Mouse (Mus musculus): ENCODE measurements around the gene Elmod2. TPM values are rescaled to one million over a fixed set of nuclear protein-coding genes. Genes with fewer than 3 reads are reported as not detected.
A peak's percentile ranks its signal among the peaks of the same experiment; 100 is the strongest.

Gene Elmod2
- 16.3 TPM in 2 replicates for polyA plus RNA-seq (2015; fragmentation: Nextera tagmentation; extraction: Ambion mirVana)

DNA sequence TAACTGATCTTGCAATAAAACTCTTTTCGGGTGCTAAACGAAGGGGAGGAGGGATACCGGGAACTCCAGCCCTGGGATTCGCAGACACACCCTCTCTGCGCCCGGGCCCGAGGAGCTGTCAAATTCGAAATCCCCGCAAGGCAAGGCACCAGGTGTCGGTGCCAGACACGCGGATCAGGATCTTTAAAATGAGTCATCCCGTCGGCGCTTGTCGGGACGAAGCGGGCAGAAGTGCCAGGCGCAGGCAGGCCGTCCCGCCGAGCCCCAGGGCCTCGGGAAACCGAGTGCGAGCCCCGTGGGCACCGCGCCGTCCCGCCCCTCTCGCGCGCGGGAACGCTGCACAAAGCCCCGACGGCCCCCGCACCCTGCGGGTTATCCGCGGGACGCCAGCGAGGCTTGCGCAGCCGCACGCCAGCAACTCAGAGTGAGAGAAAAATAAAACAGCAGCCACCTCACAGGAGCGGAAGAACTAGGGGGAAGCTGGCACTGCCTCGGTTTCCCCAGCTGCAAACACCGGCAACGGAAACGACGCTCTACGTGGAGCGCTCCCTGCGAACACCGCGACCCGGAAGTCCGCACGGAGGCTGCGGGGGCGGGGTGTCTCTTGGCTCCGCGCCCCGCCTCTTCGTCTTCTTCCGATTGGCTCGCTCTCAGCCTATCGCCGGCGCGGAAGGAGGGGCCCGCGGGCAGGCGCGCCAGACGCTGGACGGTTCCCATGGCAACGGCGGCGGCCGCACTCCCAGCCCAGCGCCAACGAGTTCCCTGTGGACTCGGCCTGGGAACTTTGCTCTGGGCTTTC, at the start of gene Elmod2:
TSS of gene Elmod2 (minus strand) at position 588 of the 799 bp plus-strand sequence.
- Histone ChIP-seq H3K4me2 (peak within 1 kb of the TSS; percentile 94), H3K27ac (peak within 1 kb of the TSS; percentile 60), H3K4me1 (peaks cover 8% of the 10 kb centered on the region), H3K9ac (peak within 1 kb of the TSS; percentile 84), H3K36me3 (peaks cover 16% of the 10 kb centered on the region), H3K27me3 (peaks cover 6% of the 10 kb centered on the region; the same call in 1 of the 2 replicates), H3K9me3 (replicated peaks) (no peaks in the 10 kb centered on the region), H3K4me3 (replicated peaks) (peak within 1 kb of the TSS; percentile 95)
- peak; percentile 99 for ATAC-seq (replicated peaks; ENCODE audit: low FRiP score)
- WGBS: under 1% methylated on average over 84 of the region's 85 CpGs

DNA sequence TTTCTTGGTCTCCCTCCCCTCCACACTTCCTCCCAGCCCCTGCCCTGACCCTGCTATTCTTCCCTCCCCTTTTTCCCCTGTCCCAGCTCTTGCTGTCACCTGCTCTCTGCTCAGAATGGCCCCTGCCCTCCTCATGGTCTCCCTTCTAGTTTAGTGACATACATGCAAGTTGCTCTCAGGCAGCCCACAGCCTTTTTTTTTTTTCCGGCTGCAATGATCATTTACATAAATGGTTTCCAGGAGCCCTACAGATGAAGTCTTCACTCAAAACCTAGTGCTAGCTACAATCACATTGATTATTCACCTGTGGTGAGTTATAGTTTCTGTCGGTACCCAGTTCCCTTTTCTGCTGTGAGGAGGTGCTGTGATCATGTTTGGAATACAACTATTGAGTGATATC, 48.7 kb upstream of the Elmod2 start:
- ATAC-seq (replicated peaks; ENCODE audit: low FRiP score): no peak
- Histone ChIP-seq H3K27me3 (no peaks in the 10 kb centered on the region), H3K9me3 (replicated peaks) (no peaks in the 10 kb centered on the region), H3K4me1 (no peaks in the 10 kb centered on the region), H3K4me2 (no peak overlapping the region), H3K4me3 (replicated peaks) (no peak overlapping the region), H3K27ac (no peak overlapping the region), H3K9ac (no peak overlapping the region), H3K36me3 (no peaks in the 10 kb centered on the region)
- 79% methylated on average over 2 of the region's 2 CpGs for WGBS

DNA sequence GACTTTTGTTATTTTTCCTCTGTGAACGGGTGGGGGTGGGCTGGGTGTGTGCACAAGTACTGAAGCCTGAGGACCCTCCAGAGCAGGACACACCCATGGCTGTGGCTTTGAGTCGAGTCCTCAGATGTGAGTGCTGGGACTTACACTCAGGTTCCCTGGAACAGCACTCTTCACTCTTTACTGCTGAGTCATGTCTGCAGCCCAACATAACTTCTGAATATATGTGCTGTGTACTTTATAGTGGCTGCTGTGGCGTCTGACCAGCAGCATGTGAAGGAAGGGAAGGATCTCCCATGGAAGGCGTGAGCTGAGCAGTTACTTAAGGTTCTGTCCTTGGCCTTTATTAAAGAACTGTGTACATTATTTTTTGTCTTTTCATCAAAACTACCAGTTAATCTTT, 47.9 kb upstream of the Elmod2 start:
- no peak overlapping the region for H3K9ac ChIP-seq
- no peak for ATAC-seq (replicated peaks; ENCODE audit: low FRiP score)
- no peak overlapping the region for H3K4me3 ChIP-seq (replicated peaks)
- no peaks in the 10 kb centered on the region for H3K36me3 ChIP-seq
- H3K27me3 ChIP-seq: no peaks in the 10 kb centered on the region
- no peak overlapping the region for H3K27ac ChIP-seq
- H3K4me1 ChIP-seq: no peaks in the 10 kb centered on the region
- no peak overlapping the region for H3K4me2 ChIP-seq
- H3K9me3 ChIP-seq (replicated peaks): no peaks in the 10 kb centered on the region
- WGBS: 65% methylated on average over 4 of the region's 4 CpGs

DNA sequence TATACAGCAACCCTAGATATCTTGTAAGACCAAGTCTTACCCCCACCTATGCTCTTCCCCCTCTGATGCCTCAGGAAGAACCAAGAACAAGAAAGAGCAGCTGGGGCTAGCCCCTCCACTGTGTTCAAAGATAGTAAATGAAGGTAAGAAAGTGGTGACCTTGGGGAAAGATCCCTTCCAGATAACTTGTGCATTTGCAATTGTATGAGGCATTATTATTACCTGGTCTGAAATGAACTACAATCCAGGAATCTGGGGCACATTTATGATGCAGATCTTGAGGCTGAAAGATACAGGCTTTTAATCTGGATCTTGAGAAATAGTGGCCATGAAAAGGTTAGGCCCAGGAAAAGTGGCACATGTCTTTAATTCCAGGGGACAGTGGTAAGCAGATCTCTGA, 44.9 kb upstream of the Elmod2 start:
- no peak overlapping the region for H3K27ac ChIP-seq
- H3K4me2 ChIP-seq: no peak overlapping the region
- no peak for ATAC-seq (replicated peaks; ENCODE audit: low FRiP score)
- no peaks in the 10 kb centered on the region for H3K4me1 ChIP-seq
- no peaks in the 10 kb centered on the region for H3K9me3 ChIP-seq (replicated peaks)
- H3K27me3 ChIP-seq: no peaks in the 10 kb centered on the region
- no peaks in the 10 kb centered on the region for H3K36me3 ChIP-seq
- H3K9ac ChIP-seq: no peak overlapping the region
- no peak overlapping the region for H3K4me3 ChIP-seq (replicated peaks)

DNA sequence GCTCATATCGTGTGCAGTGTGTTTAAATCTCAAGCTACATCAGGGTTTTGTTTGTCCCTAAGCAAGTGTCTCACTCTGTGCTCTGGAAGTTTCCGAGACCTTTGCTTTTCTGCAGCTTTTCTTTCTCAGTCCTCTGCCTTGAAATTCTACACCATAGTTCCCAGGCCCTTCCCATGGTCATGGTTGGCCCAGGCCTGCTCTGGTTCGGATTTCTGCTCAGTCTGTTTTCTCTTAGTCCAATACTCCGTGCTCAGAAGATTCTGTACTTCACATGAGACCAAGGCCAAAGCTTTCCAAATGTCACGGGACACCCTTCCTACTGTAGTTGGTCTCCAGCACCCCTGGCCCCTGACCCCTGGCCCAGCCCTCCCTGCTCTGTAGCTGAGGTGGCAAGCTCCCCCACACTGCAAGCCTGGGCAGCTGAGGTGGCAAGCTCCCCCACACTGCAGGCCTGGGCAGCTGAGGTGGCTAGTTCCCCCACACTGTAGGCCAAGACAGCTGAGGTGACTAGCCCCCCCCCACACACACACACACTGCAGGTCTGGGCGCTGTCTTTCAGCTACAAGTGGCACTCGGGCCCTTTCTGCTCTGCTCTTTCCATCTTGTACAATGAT, 31.0 kb upstream of the Elmod2 start:
- no peaks in the 10 kb centered on the region for H3K27me3 ChIP-seq
- WGBS: 33% methylated on average over 7 of the region's 7 CpGs
- no peak overlapping the region for H3K9ac ChIP-seq
- H3K4me1 ChIP-seq: peaks cover 8% of the 10 kb centered on the region
- no peaks in the 10 kb centered on the region for H3K36me3 ChIP-seq
- peak overlapping the region; percentile 45; the same call in 1 of the 2 replicates for H3K27ac ChIP-seq
- H3K9me3 ChIP-seq (replicated peaks): no peaks in the 10 kb centered on the region
- no peak overlapping the region for H3K4me2 ChIP-seq
- peak; percentile 78 for ATAC-seq (replicated peaks; ENCODE audit: low FRiP score)
- no peak overlapping the region for H3K4me3 ChIP-seq (replicated peaks)

DNA sequence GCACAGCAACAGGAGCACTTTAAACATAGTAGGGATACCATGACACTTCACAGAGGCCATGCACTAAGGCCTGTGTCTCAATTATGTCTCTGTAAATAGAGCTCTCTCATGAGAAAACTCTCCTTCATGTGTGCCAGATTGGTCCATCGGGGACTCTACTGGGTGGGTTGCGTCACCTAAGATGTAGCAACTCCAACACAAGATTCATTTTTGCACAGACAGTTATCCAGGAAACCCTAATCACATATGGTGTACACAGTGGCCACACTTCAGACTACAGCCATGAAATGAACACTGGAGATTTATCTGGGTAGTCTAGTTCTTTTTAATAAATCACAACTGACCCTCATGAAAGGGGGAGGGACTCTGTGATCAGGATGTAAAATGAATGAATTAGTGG, 19.0 kb upstream of the Elmod2 start:
- no peak overlapping the region for H3K9ac ChIP-seq
- 91% methylated on average over 2 of the region's 2 CpGs for WGBS
- no peaks in the 10 kb centered on the region for H3K27me3 ChIP-seq
- no peak overlapping the region for H3K27ac ChIP-seq
- H3K4me3 ChIP-seq (replicated peaks): no peak overlapping the region
- H3K4me1 ChIP-seq: no peaks in the 10 kb centered on the region
- H3K9me3 ChIP-seq (replicated peaks): no peaks in the 10 kb centered on the region
- ATAC-seq (replicated peaks; ENCODE audit: low FRiP score): no peak
- H3K36me3 ChIP-seq: no peaks in the 10 kb centered on the region
- no peak overlapping the region for H3K4me2 ChIP-seq

DNA sequence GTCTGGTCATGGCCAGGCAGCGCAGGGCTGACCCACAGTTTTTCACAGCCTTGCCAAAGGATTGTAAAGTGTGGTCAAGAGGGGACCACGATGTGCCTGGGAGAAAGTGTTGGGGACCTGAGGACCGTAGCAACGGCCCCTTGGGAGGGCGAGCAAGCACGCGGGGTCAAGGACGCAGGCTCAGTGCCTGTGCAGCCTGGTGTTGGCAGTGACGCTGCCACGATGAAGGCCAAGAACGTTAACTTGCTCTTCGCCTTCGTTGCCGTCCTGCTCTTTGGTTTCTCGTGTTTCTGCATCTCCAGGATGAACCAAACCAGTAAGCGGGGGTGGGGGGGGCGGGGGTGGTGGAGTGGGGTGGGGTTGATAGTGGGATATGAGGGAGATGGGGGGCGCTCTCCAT, 16.0 kb upstream of the Elmod2 start, which contains the start of gene Mgat4d:
TSS of gene Mgat4d (plus strand) at position 209 of the 400 bp plus-strand sequence.
- H3K4me2 ChIP-seq: no peak within 1 kb of the TSS
- no peak within 1 kb of the TSS for H3K9ac ChIP-seq
- no peak within 1 kb of the TSS for H3K27ac ChIP-seq
- H3K36me3 ChIP-seq: no peaks in the 10 kb centered on the region
- H3K4me3 ChIP-seq (replicated peaks): no peak within 1 kb of the TSS
- no peaks in the 10 kb centered on the region for H3K27me3 ChIP-seq
- H3K9me3 ChIP-seq (replicated peaks): no peaks in the 10 kb centered on the region
- ATAC-seq (replicated peaks; ENCODE audit: low FRiP score): no peak
- 82% methylated on average over 18 of the region's 18 CpGs for WGBS
- no peaks in the 10 kb centered on the region for H3K4me1 ChIP-seq

DNA sequence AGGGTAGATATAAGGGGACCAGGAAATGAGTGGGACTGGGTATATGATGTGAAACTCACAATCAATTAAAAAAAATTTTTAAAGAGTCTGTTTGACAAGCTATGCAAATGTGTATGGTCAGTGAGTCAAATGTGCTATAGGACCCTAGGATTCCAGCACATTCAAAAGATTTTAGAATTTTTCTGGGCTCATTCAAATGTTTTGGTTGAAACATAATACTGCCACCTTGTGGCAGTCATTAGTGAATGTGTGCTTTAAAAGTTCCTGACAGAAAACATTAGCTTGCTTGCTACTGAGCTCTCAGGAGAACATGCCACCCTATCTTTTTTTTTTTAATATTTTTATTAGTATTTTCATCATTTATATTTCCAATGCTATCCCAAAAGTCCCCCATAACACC, 10.4 kb upstream of the Elmod2 start:
- no peaks in the 10 kb centered on the region for H3K36me3 ChIP-seq
- no peaks in the 10 kb centered on the region for H3K27me3 ChIP-seq
- ATAC-seq (replicated peaks; ENCODE audit: low FRiP score): no peak
- H3K9me3 ChIP-seq (replicated peaks): no peaks in the 10 kb centered on the region
- no peak overlapping the region for H3K9ac ChIP-seq
- no peak overlapping the region for H3K4me3 ChIP-seq (replicated peaks)
- H3K4me2 ChIP-seq: no peak overlapping the region
- H3K27ac ChIP-seq: no peak overlapping the region
- no peaks in the 10 kb centered on the region for H3K4me1 ChIP-seq

DNA sequence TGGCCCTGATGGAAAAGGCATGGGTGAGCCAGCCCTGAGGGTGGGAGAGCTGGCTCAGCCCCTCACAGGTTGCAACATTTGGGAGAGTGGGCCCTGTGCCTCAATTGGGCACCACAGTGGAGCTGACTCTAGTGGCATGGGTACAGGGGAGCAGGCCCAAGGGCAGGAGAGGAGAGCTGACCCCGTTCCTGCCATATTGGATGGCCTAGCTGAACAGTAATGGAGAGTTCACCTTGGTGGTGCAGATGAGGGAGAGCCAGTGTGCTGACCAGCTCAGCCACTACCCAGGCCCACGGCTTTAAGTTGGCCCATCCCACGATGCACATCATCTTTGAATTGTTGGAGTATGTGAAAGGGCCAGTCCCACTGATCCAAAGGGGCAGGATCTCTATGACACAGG, 9.8 kb upstream of the Elmod2 start:
- Histone ChIP-seq H3K27ac (no peak overlapping the region), H3K9me3 (replicated peaks) (no peaks in the 10 kb centered on the region), H3K4me1 (no peaks in the 10 kb centered on the region), H3K4me2 (no peak overlapping the region), H3K27me3 (no peaks in the 10 kb centered on the region), H3K4me3 (replicated peaks) (no peak overlapping the region), H3K9ac (no peak overlapping the region), H3K36me3 (no peaks in the 10 kb centered on the region)
- no peak for ATAC-seq (replicated peaks; ENCODE audit: low FRiP score)
- 87% methylated on average over 3 of the region's 3 CpGs for WGBS

DNA sequence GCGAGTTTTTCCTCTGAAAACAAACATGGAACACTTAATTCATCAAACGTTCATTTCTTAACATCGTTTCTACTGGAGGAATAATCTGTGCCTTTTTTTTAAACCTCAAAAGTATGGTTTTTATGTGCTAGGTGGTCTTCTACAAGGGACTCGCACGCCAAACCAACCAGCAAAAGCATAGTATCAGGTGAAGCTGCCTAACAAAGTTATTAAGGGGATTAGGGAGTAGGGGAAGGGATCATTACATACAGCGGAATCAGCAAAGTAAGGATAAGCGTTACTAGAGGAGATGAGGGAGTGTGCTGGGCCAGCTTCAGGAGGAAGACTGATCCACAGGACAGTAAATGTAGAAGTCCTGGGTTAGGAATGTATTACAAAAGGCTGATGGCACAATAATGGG, 578 bp upstream of the Elmod2 start:
- peaks cover 12% of the 10 kb centered on the region for H3K36me3 ChIP-seq
- no peak overlapping the region for H3K9ac ChIP-seq
- H3K4me3 ChIP-seq (replicated peaks): peak overlapping the region; percentile 95
- no peaks in the 10 kb centered on the region for H3K9me3 ChIP-seq (replicated peaks)
- no peak for ATAC-seq (replicated peaks; ENCODE audit: low FRiP score)
- WGBS: 9% methylated on average over 7 of the region's 7 CpGs
- H3K4me1 ChIP-seq: peaks cover 8% of the 10 kb centered on the region
- peaks cover 6% of the 10 kb centered on the region; the same call in 1 of the 2 replicates for H3K27me3 ChIP-seq
- peak overlapping the region; percentile 94 for H3K4me2 ChIP-seq
- no peak overlapping the region for H3K27ac ChIP-seq

DNA sequence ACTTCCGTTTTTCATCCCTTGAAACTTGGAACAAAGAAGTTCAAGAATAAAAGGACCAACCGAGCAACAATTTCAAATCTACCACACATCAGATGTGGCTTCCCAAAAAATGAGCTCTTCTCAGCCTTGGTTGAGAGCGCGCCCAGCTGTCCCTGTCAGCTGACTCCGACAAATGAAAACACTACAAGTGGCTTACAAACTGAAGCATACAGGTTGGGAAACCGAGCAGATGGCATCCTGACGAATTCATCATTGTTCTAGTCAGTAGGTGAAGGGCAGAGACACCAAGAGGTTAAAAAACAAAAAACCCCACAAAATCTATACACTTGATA, 753 bp downstream of the Elmod2 start:
- Histone ChIP-seq H3K27ac (peak overlapping the region; percentile 60; the same call in 1 of the 2 replicates), H3K4me2 (peak overlapping the region; percentile 94), H3K9me3 (replicated peaks) (no peaks in the 10 kb centered on the region), H3K27me3 (peaks cover 6% of the 10 kb centered on the region; the same call in 1 of the 2 replicates), H3K9ac (peak overlapping the region; percentile 84), H3K4me1 (peaks cover 8% of the 10 kb centered on the region), H3K4me3 (replicated peaks) (peak overlapping the region; percentile 95), H3K36me3 (peaks cover 20% of the 10 kb centered on the region)
- WGBS: 12% methylated on average over 7 of the region's 7 CpGs
- no peak for ATAC-seq (replicated peaks; ENCODE audit: low FRiP score)

DNA sequence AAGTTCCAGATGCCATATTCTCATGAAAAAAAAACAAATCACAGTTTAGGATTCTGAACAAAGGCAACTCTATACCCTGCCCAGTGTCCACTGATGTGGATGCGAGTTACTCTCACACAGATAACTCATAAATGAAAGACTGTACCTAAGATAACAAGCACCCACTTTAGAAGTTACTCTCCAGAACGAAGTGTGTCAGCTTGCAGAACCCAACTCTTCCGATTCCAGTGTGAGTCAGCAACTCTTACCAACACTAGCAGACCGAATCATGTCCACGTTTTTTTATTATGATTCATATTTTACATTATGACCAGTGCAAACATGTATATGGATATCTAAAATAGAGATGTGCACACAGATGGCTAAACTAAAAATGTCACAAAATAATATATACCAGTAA, 4.4 kb downstream of the Elmod2 start:
- WGBS: 90% methylated on average over 5 of the region's 5 CpGs
- Histone ChIP-seq H3K4me3 (replicated peaks) (no peak overlapping the region), H3K9me3 (replicated peaks) (no peaks in the 10 kb centered on the region), H3K4me1 (peaks cover 5% of the 10 kb centered on the region), H3K36me3 (peaks cover 25% of the 10 kb centered on the region), H3K27me3 (no peaks in the 10 kb centered on the region), H3K4me2 (no peak overlapping the region), H3K27ac (no peak overlapping the region), H3K9ac (no peak overlapping the region)
- ATAC-seq (replicated peaks; ENCODE audit: low FRiP score): no peak
